In genomic region chr11:87087142-87087541, GRCm38 (mm10) we compare ENCODE assay signal across 8 mouse cellular contexts. TPM values are rescaled to one million over a fixed set of nuclear protein-coding genes. Genes with fewer than 3 reads are reported as not detected.
A peak's percentile ranks its signal among the peaks of the same experiment; 100 is the strongest.
DNase-seq lines count a peak whose midpoint lies in the region; ATAC-seq lines count a peak whose summit lies in the region.

No protein-coding gene starts in this region.

- ATAC-seq in megakaryocyte, adult 5-6 weeks (ENCODE audit: poor library complexity, severe bottlenecking): no peak
- no peak for ATAC-seq in forebrain, embryonic 12.5 days (ENCODE audit: low FRiP score)
- peak; percentile 53 for ATAC-seq in liver, embryonic 13.5 days (ENCODE audit: low read depth)
- ATAC-seq in stomach, embryonic 16.5 days (ENCODE audit: insufficient read depth, low FRiP score): no peak

- H3K27ac ChIP-seq in forebrain, embryonic 12.5 days: no peak overlapping the region
- H3K27ac ChIP-seq in liver, embryonic 13.5 days: peak overlapping the region; percentile 63
- peak overlapping the region; percentile 58; the same call in 1 of the 2 replicates for H3K27ac ChIP-seq in stomach, embryonic 16.5 days (ENCODE audit: low read length)

- DNase-seq in liver, embryonic 13.5 days: no peak
- DNase-seq in thymus, postnatal 14 days: no peak
- DNase-seq in frontal cortex, adult 2 months (ENCODE audit: extremely low spot score in 1 of 2, low spot score in 1 of 2): no peak
- DNase-seq in kidney, adult 18-20 months: no peak

- H3K4me1 ChIP-seq in megakaryocyte, embryonic 14.5 days: peaks cover 47% of the 10 kb centered on the region
- peaks cover 24% of the 10 kb centered on the region for H3K4me1 ChIP-seq in forebrain, embryonic 12.5 days
- H3K4me1 ChIP-seq in liver, embryonic 13.5 days (replicated peaks): peaks cover 39% of the 10 kb centered on the region
- H3K4me1 ChIP-seq in stomach, embryonic 16.5 days (ENCODE audit: control insufficient read depth, insufficient read depth, low read length): peaks cover 15% of the 10 kb centered on the region

- H3K4me3 ChIP-seq in megakaryocyte, embryonic 14.5 days (replicated peaks): peak overlapping the region; percentile 98
- H3K4me3 ChIP-seq in forebrain, embryonic 12.5 days (replicated peaks): peak overlapping the region; percentile 70
- peak overlapping the region; percentile 79 for H3K4me3 ChIP-seq in liver, embryonic 13.5 days (replicated peaks)
- H3K4me3 ChIP-seq in stomach, embryonic 16.5 days (replicated peaks; ENCODE audit: low read length): peak overlapping the region; percentile 73

- H3K27me3 ChIP-seq in megakaryocyte, embryonic 14.5 days (replicated peaks): no peaks in the 10 kb centered on the region
- H3K27me3 ChIP-seq in forebrain, embryonic 12.5 days: no peaks in the 10 kb centered on the region
- H3K27me3 ChIP-seq in liver, embryonic 13.5 days: no peaks in the 10 kb centered on the region
- no peaks in the 10 kb centered on the region for H3K27me3 ChIP-seq in stomach, embryonic 16.5 days (ENCODE audit: control insufficient read depth, insufficient read depth, low read length)

- 68% methylated on average over 2 of the region's 2 CpGs for WGBS in forebrain, embryonic 12.5 days
- 20% methylated on average over 2 of the region's 2 CpGs for WGBS in liver, embryonic 13.5 days (ENCODE audit: insufficient replicate concordance)
- 44% methylated on average over 2 of the region's 2 CpGs for WGBS in stomach, embryonic 16.5 days

- peak overlapping the region; percentile 95 for H3K4me2 ChIP-seq in forebrain, embryonic 12.5 days
- peak overlapping the region; percentile 71 for H3K4me2 ChIP-seq in liver, embryonic 13.5 days
- peak overlapping the region; percentile 55 for H3K4me2 ChIP-seq in stomach, embryonic 16.5 days (ENCODE audit: low read depth, low read length)

- H3K9ac ChIP-seq in forebrain, embryonic 12.5 days: peak overlapping the region; percentile 79
- H3K9ac ChIP-seq in liver, embryonic 13.5 days: peak overlapping the region; percentile 84
- H3K9ac ChIP-seq in stomach, embryonic 16.5 days (ENCODE audit: low read length): peak overlapping the region; percentile 53; the same call in 1 of the 2 replicates

- no peaks in the 10 kb centered on the region for H3K9me3 ChIP-seq in megakaryocyte, embryonic 14.5 days
- no peaks in the 10 kb centered on the region for H3K9me3 ChIP-seq in forebrain, embryonic 12.5 days
- H3K9me3 ChIP-seq in liver, embryonic 13.5 days (replicated peaks): no peaks in the 10 kb centered on the region
- no peaks in the 10 kb centered on the region for H3K9me3 ChIP-seq in stomach, embryonic 16.5 days (replicated peaks; ENCODE audit: control insufficient read depth, low read length)

- peaks cover 58% of the 10 kb centered on the region for H3K36me3 ChIP-seq in megakaryocyte, embryonic 14.5 days (replicated peaks; ENCODE audit: low read length)
- peaks cover 47% of the 10 kb centered on the region for H3K36me3 ChIP-seq in forebrain, embryonic 12.5 days (replicated peaks)
- H3K36me3 ChIP-seq in liver, embryonic 13.5 days: peaks cover 48% of the 10 kb centered on the region
- H3K36me3 ChIP-seq in stomach, embryonic 16.5 days (ENCODE audit: control insufficient read depth, insufficient read depth, low read length): peaks cover 3% of the 10 kb centered on the region; the same call in 1 of the 2 replicates

RNA-seq across cellular contexts. Expression of gene Smg8, which starts 0.6 kb away (rescaled TPM):
- polyA plus RNA-seq in megakaryocyte, embryonic 14.5 days (2012; ENCODE audit: insufficient read depth, low replicate concordance): 2.3 TPM in 1 of 2 replicates, not detected in the other
- total RNA-seq in megakaryocyte, adult 5-6 weeks (2015): 12.4 and 16.5 TPM in 2 replicates
- 17.1 and 19.0 TPM in 2 replicates for total RNA-seq in megakaryocyte, adult 5-6 weeks (2017)
- polyA plus RNA-seq in forebrain, embryonic 12.5 days (2016; fragmentation: Nextera tagmentation; extraction: Ambion mirVana): 24.9 and 25.0 TPM in 2 replicates
- polyA plus RNA-seq in liver, embryonic 13.5 days (2015; fragmentation: Nextera tagmentation; extraction: Ambion mirVana): 9.0 and 10.9 TPM in 2 replicates
- polyA plus RNA-seq in stomach, embryonic 16.5 days (2015; fragmentation: Nextera tagmentation; extraction: Ambion mirVana): 17.7 and 17.9 TPM in 2 replicates
- polyA plus RNA-seq in frontal cortex, adult 2 months (2012; rRNA removed): 9.8 and 11.3 TPM in 2 replicates

RNA-seq across cellular contexts. Expression of gene Gdpd1, which starts 13.3 kb away (rescaled TPM):
- 1.2 TPM in 1 of 2 replicates, not detected in the other for polyA plus RNA-seq in megakaryocyte, embryonic 14.5 days (2012; ENCODE audit: insufficient read depth, low replicate concordance)
- 0.18 and 0.22 TPM in 2 replicates for total RNA-seq in megakaryocyte, adult 5-6 weeks (2015)
- 0.08 and 0.44 TPM in 2 replicates for total RNA-seq in megakaryocyte, adult 5-6 weeks (2017)
- 117 and 121 TPM in 2 replicates for polyA plus RNA-seq in forebrain, embryonic 12.5 days (2016; fragmentation: Nextera tagmentation; extraction: Ambion mirVana)
- polyA plus RNA-seq in liver, embryonic 13.5 days (2015; fragmentation: Nextera tagmentation; extraction: Ambion mirVana): 5.7 and 6.9 TPM in 2 replicates
- 34.9 and 41.5 TPM in 2 replicates for polyA plus RNA-seq in stomach, embryonic 16.5 days (2015; fragmentation: Nextera tagmentation; extraction: Ambion mirVana)
- polyA plus RNA-seq in frontal cortex, adult 2 months (2012; rRNA removed): 37.0 and 37.8 TPM in 2 replicates

RNA-seq across cellular contexts. Expression of gene Prr11, which starts 21.4 kb away (rescaled TPM):
- polyA plus RNA-seq in megakaryocyte, embryonic 14.5 days (2012; ENCODE audit: insufficient read depth, low replicate concordance): 0.71 and 0.74 TPM in 2 replicates
- 60.5 and 66.1 TPM in 2 replicates for total RNA-seq in megakaryocyte, adult 5-6 weeks (2015)
- total RNA-seq in megakaryocyte, adult 5-6 weeks (2017): 19.6 and 24.0 TPM in 2 replicates
- polyA plus RNA-seq in forebrain, embryonic 12.5 days (2016; fragmentation: Nextera tagmentation; extraction: Ambion mirVana): 11.1 and 14.1 TPM in 2 replicates
- 4.6 and 6.7 TPM in 2 replicates for polyA plus RNA-seq in liver, embryonic 13.5 days (2015; fragmentation: Nextera tagmentation; extraction: Ambion mirVana)
- 6.0 and 6.9 TPM in 2 replicates for polyA plus RNA-seq in stomach, embryonic 16.5 days (2015; fragmentation: Nextera tagmentation; extraction: Ambion mirVana)
- 0.53 and 0.56 TPM in 2 replicates for polyA plus RNA-seq in frontal cortex, adult 2 months (2012; rRNA removed)

RNA-seq across cellular contexts. Expression of gene Ska2, which starts 21.9 kb away (rescaled TPM):
- polyA plus RNA-seq in megakaryocyte, embryonic 14.5 days (2012; ENCODE audit: insufficient read depth, low replicate concordance): 0.92 TPM in 1 of 2 replicates, not detected in the other
- 34.7 and 36.2 TPM in 2 replicates for total RNA-seq in megakaryocyte, adult 5-6 weeks (2015)
- total RNA-seq in megakaryocyte, adult 5-6 weeks (2017): 31.2 and 34.1 TPM in 2 replicates
- polyA plus RNA-seq in forebrain, embryonic 12.5 days (2016; fragmentation: Nextera tagmentation; extraction: Ambion mirVana): 114 and 127 TPM in 2 replicates
- polyA plus RNA-seq in liver, embryonic 13.5 days (2015; fragmentation: Nextera tagmentation; extraction: Ambion mirVana): 26.8 and 36.6 TPM in 2 replicates
- 42.4 and 47.2 TPM in 2 replicates for polyA plus RNA-seq in stomach, embryonic 16.5 days (2015; fragmentation: Nextera tagmentation; extraction: Ambion mirVana)
- 18.0 and 20.0 TPM in 2 replicates for polyA plus RNA-seq in frontal cortex, adult 2 months (2012; rRNA removed)

RNA-seq across cellular contexts. Expression of gene Trim37, which starts 39.7 kb away (rescaled TPM):
- 4.1 and 6.3 TPM in 2 replicates for polyA plus RNA-seq in megakaryocyte, embryonic 14.5 days (2012; ENCODE audit: insufficient read depth, low replicate concordance)
- total RNA-seq in megakaryocyte, adult 5-6 weeks (2015): 14.5 and 14.9 TPM in 2 replicates
- 23.8 and 26.4 TPM in 2 replicates for total RNA-seq in megakaryocyte, adult 5-6 weeks (2017)
- 105 and 114 TPM in 2 replicates for polyA plus RNA-seq in forebrain, embryonic 12.5 days (2016; fragmentation: Nextera tagmentation; extraction: Ambion mirVana)
- 22.4 and 26.3 TPM in 2 replicates for polyA plus RNA-seq in liver, embryonic 13.5 days (2015; fragmentation: Nextera tagmentation; extraction: Ambion mirVana)
- 21.0 and 22.7 TPM in 2 replicates for polyA plus RNA-seq in stomach, embryonic 16.5 days (2015; fragmentation: Nextera tagmentation; extraction: Ambion mirVana)
- polyA plus RNA-seq in frontal cortex, adult 2 months (2012; rRNA removed): 115 TPM in 2 replicates
